Mouse (Mus musculus) heart, postnatal 36 days (tissue): Measurements from ENCODE around the gene G3bp1. TPM values are rescaled to one million over a fixed set of nuclear protein-coding genes. Genes with fewer than 3 reads are reported as not detected.

Experiments
- DNase-seq, 2 experiments: peaks; one replicate each; pipeline ENCODE4 v3.0.0; 2021 to 2022
- intact Hi-C: fragments of 180-260 bp; cut with DNase I; formaldehyde crosslinking; loops from one replicate; pipeline ENCODE4 v1.15.1; 2025
- microRNA-seq, 2 experiments: library from miRNA; unstranded; fragments of <30 nt; microRNA quantifications; one replicate each; pipeline ENCODE4 v1.2.0; 2021; ENCODE audit warnings: borderline number of aligned reads in 2 of 2
- total RNA-seq, 2 experiments: library from RNA; stranded (reverse); gene quantifications; 2 replicates each; pipeline ENCODE4 v1.2.3; 2021

The G3bp1 gene
- total RNA-seq, 2 experiments from 2014 or later: 38.8 to 39.0 TPM

DNA sequence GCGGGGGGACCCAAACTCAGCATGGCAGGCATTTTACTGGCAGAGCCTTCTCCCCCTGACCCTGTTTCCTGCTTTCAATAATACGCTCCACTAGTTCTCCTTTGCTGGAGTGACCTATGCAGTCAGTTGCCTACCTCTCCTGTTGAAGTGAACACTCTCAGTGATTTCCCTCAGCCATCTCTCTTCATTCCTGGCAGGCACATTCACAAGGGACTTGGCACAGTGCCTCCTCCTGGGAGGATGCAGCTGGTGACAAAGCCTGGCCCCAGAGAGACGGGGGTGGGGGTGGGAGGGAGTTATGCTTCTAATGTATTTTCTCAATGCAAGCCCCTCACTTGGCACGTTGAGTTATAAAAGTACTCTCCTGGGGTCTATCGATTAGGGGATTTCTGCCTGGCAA lies 63.9 kb downstream of the G3bp1 start:
- peak; percentile 10 to 14 for DNase-seq

DNA sequence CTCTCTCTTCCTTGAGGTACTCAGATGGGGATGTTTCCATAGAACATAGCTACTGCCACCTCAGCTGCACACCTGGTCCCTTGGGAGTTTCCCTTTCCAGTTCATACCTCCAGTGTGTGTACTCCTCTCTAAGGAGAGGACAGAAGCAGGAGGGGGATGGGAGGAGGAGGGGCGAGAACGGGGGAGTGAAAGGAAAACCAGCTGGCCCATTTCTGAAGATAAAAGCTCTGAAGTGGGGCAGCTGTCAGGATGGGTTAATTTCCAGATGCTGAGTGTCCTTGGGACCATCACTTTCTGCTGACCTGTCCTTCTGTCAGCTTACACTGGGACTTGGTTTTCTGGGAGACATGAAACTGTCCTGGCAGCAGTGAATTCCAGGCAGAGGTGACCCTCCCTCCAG lies 65.3 kb downstream of the G3bp1 start:
- intact Hi-C loops: no loop called here
- no peak for DNase-seq

More for the DNA sequence above, 63.9 kb downstream of the G3bp1 start:
- intact Hi-C loops: no loop called here

DNA sequence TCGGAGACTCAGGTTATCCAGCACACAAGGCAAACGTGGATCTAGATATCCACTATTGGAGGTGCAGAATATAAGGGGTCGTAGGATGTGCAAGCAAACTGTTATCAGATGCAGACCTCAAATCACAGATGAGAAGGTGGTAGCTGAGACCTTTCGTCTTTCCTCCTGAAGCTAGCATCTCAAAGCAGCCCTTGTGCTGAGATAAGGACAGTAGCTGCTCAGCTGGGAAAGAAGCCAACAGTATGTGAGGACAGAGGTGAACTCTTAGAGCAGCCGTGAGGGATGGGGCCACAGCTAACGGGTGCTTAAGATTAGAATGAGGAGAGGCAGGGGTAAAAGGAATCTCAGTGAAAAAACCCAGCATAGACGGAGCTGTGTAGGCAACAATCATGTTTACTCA lies 72.6 kb downstream of the G3bp1 start:
- DNase-seq: no peak
- intact Hi-C loops: no loop called here

DNA sequence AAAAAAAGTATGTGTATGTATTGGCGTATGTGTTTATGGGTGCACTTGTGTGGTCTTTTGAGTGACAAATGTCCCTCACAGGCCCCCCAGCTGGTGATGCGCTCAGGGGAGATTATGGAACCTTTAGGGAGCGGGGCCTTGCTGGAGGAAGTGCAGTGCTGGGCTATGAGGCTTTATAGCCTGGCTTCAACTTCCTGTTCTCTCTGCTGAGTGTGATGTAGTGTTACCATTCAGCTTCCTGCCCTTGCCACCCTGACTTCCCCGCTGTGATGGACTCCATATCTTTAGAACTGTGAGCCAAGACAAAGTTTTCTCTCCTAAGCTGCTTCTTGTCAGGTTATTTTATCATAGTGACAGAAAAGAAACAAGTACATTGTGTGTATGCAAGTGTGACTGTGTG lies 73.2 kb downstream of the G3bp1 start:
- DNase-seq: no peak
- intact Hi-C loops: no loop called here

DNA sequence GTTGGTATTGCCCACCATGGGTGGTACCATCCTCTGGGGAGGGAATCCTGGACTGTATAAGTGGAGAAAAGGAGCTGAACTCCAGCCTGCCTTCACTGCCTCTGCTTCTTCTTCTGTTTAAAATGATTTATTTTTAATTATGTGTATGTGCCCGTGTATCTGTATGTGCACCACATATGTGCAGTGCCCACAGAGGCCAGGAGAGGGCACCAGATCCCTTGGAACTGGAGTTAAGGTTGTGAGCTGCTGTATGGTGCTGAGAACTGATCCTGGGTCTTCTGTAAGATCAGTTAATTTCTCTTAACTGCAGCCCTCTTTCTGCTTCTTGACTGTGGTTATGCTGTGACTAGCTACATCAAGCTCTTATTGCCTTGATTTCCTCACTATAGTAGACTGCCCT lies 76.2 kb downstream of the G3bp1 start:
- intact Hi-C loops: no loop called here
- DNase-seq: no peak

Small RNA genes lying within 50 kb of the gene (microRNA-seq; reads per million reads assigned to microRNA genes)
- 0 to 0.67 reads per million in 2 experiments for gene Mir7652

Other genes with a start within 250 kb of the G3bp1 start
- gene Fat2, start 133.1 kb upstream of the G3bp1 start, total RNA-seq: under 1 TPM; 0.03 TPM
- gene Sparc, start 46.5 kb upstream of the G3bp1 start, total RNA-seq: 100 to 1,000 TPM; 645 to 801 TPM
- 100 to 1,000 TPM; 117 to 124 TPM for gene Atox1, start 8.4 kb upstream of the G3bp1 start, total RNA-seq
- not detected for gene Glra1, start 138.5 kb downstream of the G3bp1 start, total RNA-seq